Mouse (Mus musculus) bone marrow macrophage, adult 2 months (primary cell): ENCODE data around the gene Ern2.

Experiments used
- CTCF ChIP-seq: IDR thresholded peaks from 2 replicates; pipeline ENCODE4 v1.5.1; 2012; ENCODE audit warnings: low read depth, mild to moderate bottlenecking, low read length, moderate library complexity
- POLR2A ChIP-seq: IDR thresholded peaks from 2 replicates; pipeline ENCODE4 v1.6.1; 2012; ENCODE audit warnings: mild to moderate bottlenecking, low read depth, low read length, borderline replicate concordance

DNA sequence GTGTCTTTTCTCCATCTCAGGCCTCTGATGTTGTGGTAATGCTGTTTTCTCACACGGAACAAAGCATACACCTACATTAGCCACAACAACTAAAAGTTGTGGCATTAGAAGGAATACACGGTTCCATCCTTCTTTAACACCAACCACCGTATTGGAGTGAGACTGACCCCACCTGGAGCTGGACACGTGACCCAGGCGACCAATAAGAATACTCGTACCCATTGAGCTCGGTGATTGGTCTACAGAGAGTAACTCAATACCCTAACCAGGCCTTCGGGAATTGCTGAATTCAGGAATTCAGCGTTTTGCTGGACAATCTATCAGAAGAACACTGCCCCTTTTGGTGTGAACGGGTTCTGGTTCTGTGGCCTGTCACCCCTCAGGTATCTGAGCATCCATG, 5.1 kb upstream of the Ern2 start:
- TF ChIP-seq CTCF (no peak), POLR2A (no peak)
